Mouse (Mus musculus) midbrain, postnatal 0 days (tissue): ENCODE data around the gene Flrt3. TPM values are rescaled to one million over a fixed set of nuclear protein-coding genes. Genes with fewer than 3 reads are reported as not detected.

Experiments
- ATAC-seq: fragments of 200-750 bp; cut with Nextera tagmentation; 2 replicates; pipeline ENCODE4 v1.8.0; 2017; ENCODE audit warnings: moderate number of reproducible peaks, mild to moderate bottlenecking, moderate TSS enrichment, moderate library complexity; ENCODE audit not compliant: low FRiP score
- DNase-seq: peaks from one replicate; pipeline ENCODE4 v3.0.0-alpha.2; 2015; ENCODE audit warnings: low spot score
- H3K27ac ChIP-seq: fragments of 300-500 bp; sonication (generic); 2 replicates; pipeline ENCODE4 v1.5.1; 2014; ENCODE audit warnings: low read depth, mild to moderate bottlenecking, low read length, mixed read lengths
- H3K27me3 ChIP-seq: fragments of 300-500 bp; sonication (generic); 2 replicates; pipeline ENCODE4 v1.6.1; 2014; ENCODE audit warnings: low read length, control low read depth, mixed read lengths; ENCODE audit not compliant: insufficient read depth
- H3K36me3 ChIP-seq: fragments of 300-500 bp; sonication (generic); 2 replicates; pipeline ENCODE4 v1.6.1; 2014; ENCODE audit warnings: low read length, control low read depth, mixed read lengths; ENCODE audit not compliant: insufficient read depth
- H3K4me1 ChIP-seq: fragments of 300-500 bp; sonication (generic); 2 replicates; pipeline ENCODE4 v1.6.1; 2014; ENCODE audit warnings: mild to moderate bottlenecking, control low read depth, antibody characterized with exemption, low read length, mixed read lengths; ENCODE audit not compliant: insufficient read depth
- H3K4me2 ChIP-seq: fragments of 300-500 bp; sonication (generic); 2 replicates; pipeline ENCODE4 v1.6.1; 2014; ENCODE audit warnings: low read depth, mild to moderate bottlenecking, low read length, mixed read lengths; ENCODE audit not compliant: poor library complexity, severe bottlenecking
- H3K4me3 ChIP-seq: fragments of 300-500 bp; sonication (generic); 2 replicates; pipeline ENCODE4 v1.5.1; 2014; ENCODE audit warnings: low read depth, mild to moderate bottlenecking, low read length, moderate library complexity
- H3K9ac ChIP-seq: fragments of 300-500 bp; sonication (generic); replicated peaks from 2 replicates; pipeline ENCODE4 v1.6.1; 2014; ENCODE audit warnings: mild to moderate bottlenecking, low read length, moderate library complexity, mixed read lengths; ENCODE audit not compliant: poor library complexity, severe bottlenecking
- H3K9me3 ChIP-seq: fragments of 300-500 bp; sonication (generic); 2 replicates; pipeline ENCODE4 v1.6.1; 2016; ENCODE audit warnings: low read length, control low read depth
- CTCF ChIP-seq: IDR thresholded peaks from 2 replicates; pipeline ENCODE4 v1.5.1; 2016; ENCODE audit warnings: antibody characterized with exemption, mild to moderate bottlenecking
- WGBS: fragments of 180-500 bp; shearing (Covaris S2); extraction: QIAGEN DNeasy Blood & Tissue Kit; methylation state at CpG from one replicate; pipeline ENCODE4 v1.1.7; 2014; 5-methylcytosine and 5-hydroxymethylcytosine counted together
- polyA plus RNA-seq: library from polyadenylated mRNA; unstranded; fragments of >200 nt; fragmentation: Nextera tagmentation; extraction: Ambion mirVana; gene quantifications from 2 replicates; pipeline ENCODE4 v1.2.1, GENCODE M21; 2015
- total RNA-seq: library from RNA; depleted of rRNA; stranded (reverse); fragments of >200 nt; gene quantifications from 2 replicates; pipeline ENCODE4 v1.2.3, GENCODE M21; 2014

Flrt3 gene
- total and polyA plus RNA-seq, 2 experiments from 2014 or later = 22.9 to 33.3 TPM

- H3K27ac ChIP-seq = no peak overlapping the region
- no peaks in the 10 kb centered on the region for H3K4me1 ChIP-seq
- DNase-seq (no peak), ATAC-seq (no peak)
- H3K4me2 ChIP-seq = no peak overlapping the region
- no peak overlapping the region for H3K9ac ChIP-seq
- no peaks in the 10 kb centered on the region for H3K9me3 ChIP-seq
- no peaks in the 10 kb centered on the region for H3K27me3 ChIP-seq
- no peaks in the 10 kb centered on the region for H3K36me3 ChIP-seq
- TF ChIP-seq CTCF = no peak
- WGBS = 52% methylated on average over 4 of the region's 4 CpGs
- H3K4me3 ChIP-seq = no peak overlapping the region
These were observed 32.1 kb upstream of the Flrt3 start for GRCm38 (mm10) chr2:140703377-140703776.

- no peak for TF ChIP-seq CTCF
- Histone ChIP-seq H3K36me3 (no peaks in the 10 kb centered on the region), H3K27ac (no peak overlapping the region), H3K27me3 (no peaks in the 10 kb centered on the region), H3K9ac (no peak overlapping the region), H3K9me3 (no peaks in the 10 kb centered on the region), H3K4me3 (no peak overlapping the region), H3K4me1 (no peaks in the 10 kb centered on the region), H3K4me2 (no peak overlapping the region)
- no peak for DNase-seq
- WGBS = 20% methylated on average over 3 of the region's 3 CpGs
- no peak for ATAC-seq
These were observed 27.3 kb upstream of the Flrt3 start for GRCm38 (mm10) chr2:140698585-140698984.

GRCm38 (mm10) chr2:140693845-140694244 lies 22.6 kb upstream of the Flrt3 start:
- ATAC-seq (no peak), DNase-seq (no peak)
- 93% methylated on average over 5 of the region's 5 CpGs for WGBS
- H3K4me1 ChIP-seq = no peaks in the 10 kb centered on the region
- no peak overlapping the region for H3K9ac ChIP-seq
- no peaks in the 10 kb centered on the region for H3K36me3 ChIP-seq
- no peaks in the 10 kb centered on the region for H3K27me3 ChIP-seq
- H3K27ac ChIP-seq = no peak overlapping the region
- TF ChIP-seq CTCF = no peak
- H3K9me3 ChIP-seq = no peaks in the 10 kb centered on the region
- no peak overlapping the region for H3K4me2 ChIP-seq
- H3K4me3 ChIP-seq = no peak overlapping the region

- H3K4me1 ChIP-seq = no peaks in the 10 kb centered on the region
- H3K36me3 ChIP-seq = no peaks in the 10 kb centered on the region
- H3K4me3 ChIP-seq = no peak overlapping the region
- no peak for TF ChIP-seq CTCF
- ATAC-seq (no peak), DNase-seq (no peak)
- H3K9ac ChIP-seq = no peak overlapping the region
- no peaks in the 10 kb centered on the region for H3K9me3 ChIP-seq
- H3K27me3 ChIP-seq = no peaks in the 10 kb centered on the region
- no peak overlapping the region for H3K27ac ChIP-seq
- no peak overlapping the region for H3K4me2 ChIP-seq
- 82% methylated on average over 4 of the region's 4 CpGs for WGBS
These were observed 21.2 kb upstream of the Flrt3 start for GRCm38 (mm10) chr2:140692461-140692860.

- 92% methylated on average over 1 of the region's 1 CpGs for WGBS
- ATAC-seq (no peak), DNase-seq (no peak)
- no peaks in the 10 kb centered on the region for H3K27me3 ChIP-seq
- no peaks in the 10 kb centered on the region for H3K9me3 ChIP-seq
- TF ChIP-seq CTCF = no peak
- no peak overlapping the region for H3K4me2 ChIP-seq
- no peak overlapping the region for H3K9ac ChIP-seq
- no peak overlapping the region for H3K27ac ChIP-seq
- no peaks in the 10 kb centered on the region for H3K4me1 ChIP-seq
- no peaks in the 10 kb centered on the region for H3K36me3 ChIP-seq
- no peak overlapping the region for H3K4me3 ChIP-seq
These were observed 20.1 kb upstream of the Flrt3 start for GRCm38 (mm10) chr2:140691403-140691802.

GRCm38 (mm10) chr2:140690906-140691305 lies 19.6 kb upstream of the Flrt3 start:
- no peaks in the 10 kb centered on the region for H3K4me1 ChIP-seq
- no peak for ATAC-seq
- H3K27ac ChIP-seq = no peak overlapping the region
- H3K36me3 ChIP-seq = no peaks in the 10 kb centered on the region
- H3K9me3 ChIP-seq = no peaks in the 10 kb centered on the region
- no peak overlapping the region for H3K4me3 ChIP-seq
- DNase-seq = no peak
- H3K4me2 ChIP-seq = no peak overlapping the region
- TF ChIP-seq CTCF = no peak
- H3K27me3 ChIP-seq = no peaks in the 10 kb centered on the region
- no peak overlapping the region for H3K9ac ChIP-seq
- WGBS = 83% methylated on average over 2 of the region's 2 CpGs

GRCm38 (mm10) chr2:140676728-140677127 lies 5.5 kb upstream of the Flrt3 start:
- DNase-seq (no peak), ATAC-seq (no peak)
- TF ChIP-seq CTCF = no peak
- no peaks in the 10 kb centered on the region for H3K4me1 ChIP-seq
- 15% methylated on average over 3 of the region's 3 CpGs for WGBS
- no peak overlapping the region for H3K4me3 ChIP-seq
- H3K27me3 ChIP-seq = no peaks in the 10 kb centered on the region
- H3K36me3 ChIP-seq = no peaks in the 10 kb centered on the region
- no peak overlapping the region for H3K4me2 ChIP-seq
- H3K9me3 ChIP-seq = no peaks in the 10 kb centered on the region
- no peak overlapping the region for H3K27ac ChIP-seq
- H3K9ac ChIP-seq = no peak overlapping the region
